Comparison of ENCODE assay signal across 8 mouse cellular contexts in the genomic region with DNA sequence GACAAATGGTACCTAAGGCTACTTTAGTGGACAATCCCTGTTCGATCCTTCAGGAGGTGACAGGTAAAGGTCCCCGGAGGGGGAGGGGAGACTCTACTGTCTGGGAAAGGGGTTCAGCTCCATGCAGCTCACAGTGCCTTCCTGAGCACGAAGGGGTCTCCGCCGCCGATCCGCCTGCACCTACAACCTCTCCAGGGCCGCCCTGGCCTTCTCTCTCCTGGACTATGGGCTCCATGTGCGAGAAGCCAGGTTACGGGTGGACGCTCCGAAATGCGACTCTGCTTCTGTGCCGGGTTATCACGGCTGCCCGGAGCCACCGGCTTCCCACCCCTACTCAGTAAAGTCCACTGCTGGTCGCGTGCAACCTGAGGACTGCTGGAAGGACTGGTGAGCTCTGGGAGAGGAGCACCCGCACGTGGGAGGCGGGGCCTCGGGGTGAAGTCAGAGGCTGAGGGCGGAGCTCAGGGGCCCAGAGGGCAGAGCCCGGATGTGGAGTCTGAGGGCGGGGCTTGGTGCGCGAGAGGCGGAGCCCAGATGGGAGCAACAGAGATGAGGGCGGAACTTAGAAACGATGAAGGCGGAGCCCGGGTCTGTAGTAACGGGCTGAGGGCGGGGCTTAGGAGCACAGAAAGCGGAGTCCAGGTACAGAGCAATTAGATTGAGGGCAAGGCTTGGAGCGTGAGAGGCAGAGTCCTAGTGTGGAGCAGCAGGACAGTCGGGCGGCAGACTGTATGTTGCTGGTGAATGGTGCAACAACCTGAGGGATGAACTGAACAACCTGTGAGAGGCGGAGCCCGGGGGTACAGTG. TPM values are rescaled to one million over a fixed set of nuclear protein-coding genes. Genes with fewer than 3 reads are reported as not detected.
DNase-seq lines count a peak whose midpoint lies in the region; ATAC-seq lines count a peak whose summit lies in the region.

No protein-coding gene starts in this region.

- peak; percentile 92 for DNase-seq in adrenal gland, postnatal 25 days
- DNase-seq in embryonic facial prominence, embryonic 11.5 days (ENCODE audit: low spot score): peak; percentile 96
- peak; percentile 17 for DNase-seq in gonadal fat pad, adult 2 months (ENCODE audit: low read depth)
- peak; percentile 89 to 96 for DNase-seq in left cerebral cortex, postnatal 25 days (ENCODE audit: low spot score in 2 of 2)
- peak; percentile 76 for DNase-seq in mesoderm, embryonic 11.5 days (ENCODE audit: low read depth, low spot score)
- DNase-seq in right cerebral cortex, postnatal 36 days (ENCODE audit: low spot score in 2 of 2): peak; percentile 86 to 89
- DNase-seq in MN1 (ENCODE audit: low spot score): no peak

- peak overlapping the region; percentile 43 for H3K9ac ChIP-seq in embryonic facial prominence, embryonic 11.5 days (replicated peaks; ENCODE audit: low read length)
- H3K9ac ChIP-seq in intestine, embryonic 16.5 days (ENCODE audit: low read depth, low read length): peak overlapping the region; percentile 70

- intact Hi-C loops in left cerebral cortex, postnatal 25 days (cut with DNase I): no loop called here

- no peaks in the 10 kb centered on the region for H3K4me1 ChIP-seq in embryonic facial prominence, embryonic 11.5 days (ENCODE audit: control insufficient read depth, insufficient read depth, low read length)
- H3K4me1 ChIP-seq in intestine, embryonic 16.5 days (ENCODE audit: control insufficient read depth, insufficient read depth, low read length): no peaks in the 10 kb centered on the region

- H3K36me3 ChIP-seq in embryonic facial prominence, embryonic 11.5 days (replicated peaks; ENCODE audit: control insufficient read depth, insufficient read depth, low read depth, low read length): no peaks in the 10 kb centered on the region
- H3K36me3 ChIP-seq in intestine, embryonic 16.5 days (ENCODE audit: control insufficient read depth, insufficient read depth, low read length): no peaks in the 10 kb centered on the region

- H3K27me3 ChIP-seq in embryonic facial prominence, embryonic 11.5 days (ENCODE audit: control insufficient read depth, insufficient read depth, low read length): no peaks in the 10 kb centered on the region
- H3K27me3 ChIP-seq in intestine, embryonic 16.5 days (replicated peaks; ENCODE audit: control insufficient read depth, insufficient read depth, low read length): no peaks in the 10 kb centered on the region

- no peak overlapping the region for H3K27ac ChIP-seq in embryonic facial prominence, embryonic 11.5 days (replicated peaks; ENCODE audit: low read depth, low read length)
- H3K27ac ChIP-seq in intestine, embryonic 16.5 days (ENCODE audit: low read length): no peak overlapping the region

- 9% methylated on average over 41 of the region's 41 CpGs for WGBS in embryonic facial prominence, embryonic 11.5 days
- WGBS in intestine, embryonic 16.5 days: 10% methylated on average over 41 of the region's 41 CpGs

- ATAC-seq in embryonic facial prominence, embryonic 11.5 days (replicated peaks; ENCODE audit: insufficient number of reproducible peaks, low FRiP score, low TSS enrichment, low read depth): peak; percentile 97
- peak; percentile 98 for ATAC-seq in intestine, embryonic 16.5 days

- H3K4me3 ChIP-seq in embryonic facial prominence, embryonic 11.5 days (ENCODE audit: low read depth, low read length): peak overlapping the region; percentile 35
- peak overlapping the region; percentile 54 for H3K4me3 ChIP-seq in intestine, embryonic 16.5 days (ENCODE audit: low read length)

- peak overlapping the region; percentile 44 for H3K4me2 ChIP-seq in embryonic facial prominence, embryonic 11.5 days (ENCODE audit: low read depth, low read length)
- peak overlapping the region; percentile 79 for H3K4me2 ChIP-seq in intestine, embryonic 16.5 days (ENCODE audit: low read depth, low read length)

- H3K9me3 ChIP-seq in embryonic facial prominence, embryonic 11.5 days (replicated peaks; ENCODE audit: control insufficient read depth, low read length): no peaks in the 10 kb centered on the region
- no peaks in the 10 kb centered on the region for H3K9me3 ChIP-seq in intestine, embryonic 16.5 days (ENCODE audit: control insufficient read depth, low read length)

RNA-seq across cellular contexts. Expression of a gene that starts 9.5 kb away (rescaled TPM):
- total RNA-seq in adrenal gland, postnatal 25 days (2021): not detected in 2 replicates
- not detected in 2 replicates for polyA plus RNA-seq in embryonic facial prominence, embryonic 11.5 days (2014; fragmentation: Nextera tagmentation; extraction: Ambion mirVana)
- not detected in 2 replicates for polyA plus RNA-seq in gonadal fat pad, adult 2 months (2012; rRNA removed)
- not detected in 2 replicates for polyA plus RNA-seq in intestine, embryonic 16.5 days (2015; fragmentation: Nextera tagmentation; extraction: Ambion mirVana)
- not detected for total RNA-seq in left cerebral cortex, postnatal 25 days (2021)
